Comparison of ENCODE assay signal across 21 mouse cellular contexts in the genomic region with DNA sequence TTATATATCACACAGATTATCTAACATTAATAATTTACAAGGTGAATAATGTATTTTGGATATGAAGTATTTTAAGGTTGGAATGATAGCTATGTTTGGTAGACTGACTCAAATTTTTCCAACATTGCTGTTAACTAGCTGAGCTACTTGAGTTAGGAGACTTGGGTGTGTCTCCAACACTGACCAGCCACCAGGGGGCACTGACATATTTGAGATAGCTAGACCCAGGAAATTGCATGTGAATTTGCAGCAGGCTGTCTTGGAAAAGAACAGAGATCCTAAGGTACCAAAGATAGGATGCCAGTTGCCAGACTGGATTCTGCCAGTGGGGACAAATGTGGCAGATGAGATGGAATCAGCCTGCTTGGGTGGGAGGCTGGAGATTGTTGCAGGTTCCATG. TPM values are rescaled to one million over a fixed set of nuclear protein-coding genes. Genes with fewer than 3 reads are reported as not detected.
DNase-seq lines count a peak whose midpoint lies in the region; ATAC-seq and TF ChIP-seq lines count a peak whose summit lies in the region.
"Not testable (repeated sequence)": the region's sequence is repeated elsewhere in the genome, so short reads cannot be mapped to it uniquely, and the experiment has no call there.
"Had no signal": no experiment of that assay in that cellular context is flagged by ENCODE, and none has a peak within 500 bp of the region (broad histone marks: within the 10 kb centered on the region; RNA-seq: fewer than 3 reads in every experiment).

No protein-coding gene starts in this region.

- ATAC-seq in common myeloid progenitor, adult 5-6 weeks (replicated peaks; ENCODE audit: low read depth, poor library complexity, severe bottlenecking): peak; percentile 80
- ATAC-seq in hindbrain, postnatal 0 days: not testable (repeated sequence)
- 0 out of 2 replicates have a peak, but pooled peaks have one; percentile 40 for ATAC-seq in kidney, postnatal 0 days (replicated peaks; ENCODE audit: low FRiP score, low read depth)

- peak; percentile 13; the same call in 1 of the 2 replicates for TF ChIP-seq CTCF in hindbrain, postnatal 0 days (IDR thresholded peaks at IDR 0.05; ENCODE audit: low read depth)
- peak; percentile 59 for TF ChIP-seq CTCF in kidney, postnatal 0 days (IDR thresholded peaks at IDR 0.05; ENCODE audit: low read depth)
- TF ChIP-seq CTCF in left cerebral cortex, adult 2 months (IDR thresholded peaks at IDR 0.05): peak; percentile 18

- not testable (repeated sequence) for H3K9me3 ChIP-seq in hindbrain, postnatal 0 days (ENCODE audit: low read length); kidney, postnatal 0 days (replicated peaks; ENCODE audit: low read length)

- not testable (repeated sequence) for H3K27ac ChIP-seq in hindbrain, postnatal 0 days; kidney, postnatal 0 days; left cerebral cortex, adult 2 months

- H3K4me1 ChIP-seq in hindbrain, postnatal 0 days (ENCODE audit: insufficient read depth, low read length); kidney, postnatal 0 days (replicated peaks; ENCODE audit: insufficient read depth, low read length): not testable (repeated sequence)

- H3K4me2 ChIP-seq in hindbrain, postnatal 0 days (ENCODE audit: low read depth, low read length); kidney, postnatal 0 days (ENCODE audit: low read length): not testable (repeated sequence)

- peak; percentile 1 to 4 for DNase-seq in heart, adult 18-20 months
- not testable (repeated sequence) for DNase-seq in hindbrain, postnatal 0 days (ENCODE audit: low spot score); kidney, postnatal 0 days (ENCODE audit: low spot score)
- DNase-seq in left cerebral cortex, adult 2 months (ENCODE audit: extremely low spot score in 1 of 2, low spot score in 2 of 2): peak in 1 of 2 experiments; percentile 11
- DNase-seq in lung, postnatal 25 days (ENCODE audit: low spot score): peak; percentile 8
- peak; percentile 1 for DNase-seq in ovary, postnatal 14 days (ENCODE audit: low spot score)

- H3K4me3 ChIP-seq in hindbrain, postnatal 0 days (ENCODE audit: low read length); kidney, postnatal 0 days (replicated peaks; ENCODE audit: low read depth, low read length); left cerebral cortex, adult 2 months: not testable (repeated sequence)

- not testable (repeated sequence) for H3K27me3 ChIP-seq in hindbrain, postnatal 0 days (ENCODE audit: insufficient read depth, low read length); kidney, postnatal 0 days (ENCODE audit: insufficient read depth, low read length)

- not testable (repeated sequence) for H3K36me3 ChIP-seq in hindbrain, postnatal 0 days (ENCODE audit: insufficient read depth, low read length); kidney, postnatal 0 days (ENCODE audit: insufficient read depth, low read length)

- intact Hi-C loops in left cerebral cortex, adult 2 months (cut with DNase I): loop anchor here (10.0 kb wide), 1 partner anchor 337 kb away; no protein-coding TSS in a partner anchor

- H3K9ac ChIP-seq in hindbrain, postnatal 0 days (replicated peaks; ENCODE audit: low read length); kidney, postnatal 0 days (ENCODE audit: low read depth, low read length): not testable (repeated sequence)

RNA-seq across cellular contexts. Expression of gene Cyp4a12b, which starts 43.4 kb away (rescaled TPM):
- not detected in 2 replicates for total RNA-seq in common myeloid progenitor, adult 5-6 weeks (2017)
- 1 to 10 TPM in 1 of 2 experiments, not detected in 1; 2.0 TPM for total RNA-seq in heart, adult 18-20 months (2021)
- total RNA-seq in hindbrain, postnatal 0 days (2014; rRNA removed): not detected in 2 replicates
- 0.08 TPM in 1 of 2 replicates, not detected in the other for polyA plus RNA-seq in hindbrain, postnatal 0 days (2015; fragmentation: Nextera tagmentation; extraction: Ambion mirVana)
- 0.34 and 0.46 TPM in 2 replicates for polyA plus RNA-seq in kidney, postnatal 0 days (2015; fragmentation: Nextera tagmentation; extraction: Ambion mirVana)
- total RNA-seq in left cerebral cortex, adult 2 months (2021): under 1 TPM in 1 of 2 experiments, not detected in 1; 0.14 TPM
- total RNA-seq: forebrain, postnatal 0 days; gastrocnemius, adult 18-20 months; layer of hippocampus, postnatal 10 days; left cerebral cortex, postnatal 10 days; monocyte, adult 5-6 weeks had no signal
- polyA plus RNA-seq: brain, embryonic 14.5 days; forebrain, postnatal 0 days; heart, embryonic 14.5 days; hindbrain, embryonic 12.5 days; inflammation-experienced regulatory T-cells, adult 6 months; limb, embryonic 12.5 days; liver, embryonic 13.5 days; lung, postnatal 0 days; midbrain, embryonic 12.5 days; neural tube, embryonic 12.5 days had no signal
